Mouse (Mus musculus) G1E (cell line): Measurements from ENCODE around the gene Dlgap1. TPM values are rescaled to one million over a fixed set of nuclear protein-coding genes. Genes with fewer than 3 reads are reported as not detected.

Experiments
- ATAC-seq: 2 replicates; pipeline ENCODE4 v1.8.0; 2016; ENCODE audit warnings: mild to moderate bottlenecking; ENCODE audit not compliant: insufficient number of reproducible peaks, poor library complexity, low FRiP score, severe bottlenecking; ENCODE audit errors: extremely low read depth
- DNase-seq: peaks from one replicate; pipeline ENCODE4 v3.0.0; 2012; ENCODE audit warnings: low spot score
- H3K27me3 ChIP-seq: 2 replicates; pipeline ENCODE4 v1.6.1; 2012; ENCODE audit warnings: mild to moderate bottlenecking, low read length, inconsistent platforms; ENCODE audit not compliant: insufficient read depth
- H3K36me3 ChIP-seq: replicated peaks from 2 replicates; pipeline ENCODE3; 2012; ENCODE audit warnings: mild to moderate bottlenecking, inconsistent platforms
- H3K4me1 ChIP-seq: 2 replicates; pipeline ENCODE4 v1.6.1; 2012; ENCODE audit warnings: low read depth, low read length, inconsistent platforms, mixed read lengths; ENCODE audit not compliant: insufficient read depth
- H3K4me3 ChIP-seq: 2 replicates; pipeline ENCODE4 v1.5.1; 2012; ENCODE audit warnings: low read depth, mild to moderate bottlenecking, inconsistent platforms, low read length, moderate library complexity, mixed read lengths
- H3K9me3 ChIP-seq: replicated peaks from 2 replicates; pipeline ENCODE4 v1.6.1; 2012; ENCODE audit warnings: inconsistent platforms
- CTCF ChIP-seq: IDR thresholded peaks from 2 replicates; pipeline ENCODE4 v1.5.1; 2012; ENCODE audit warnings: low read depth, low read length, inconsistent platforms, mixed read lengths
- GATA1 ChIP-seq: IDR thresholded peaks from 2 replicates; pipeline ENCODE4 v1.6.1; 2012; ENCODE audit warnings: borderline replicate concordance, low read length, inconsistent platforms, mixed read lengths
- GATA2 ChIP-seq: IDR thresholded peaks from 2 replicates; pipeline ENCODE4 v1.6.1; 2012; ENCODE audit warnings: low read depth, low read length, inconsistent platforms, borderline replicate concordance
- POLR2AphosphoS5 ChIP-seq: IDR thresholded peaks from 2 replicates; pipeline ENCODE4 v1.6.1; 2012; ENCODE audit warnings: low read depth, low read length, inconsistent platforms; ENCODE audit not compliant: insufficient replicate concordance
- TAL1 ChIP-seq: conservative IDR thresholded peaks from 2 replicates; pipeline ENCODE4 v1.6.1; 2012; ENCODE audit warnings: low read depth, low read length, inconsistent platforms, mixed read lengths
- polyA plus RNA-seq: library from polyadenylated mRNA; stranded (reverse); fragments of >175 nt; gene quantifications from 2 replicates; pipeline ENCODE4 v1.2.3, GENCODE M21; 2012
- total RNA-seq, 2 experiments: library from RNA; stranded (forward) in 1 of 2; stranded (reverse) in 1 of 2; fragments of 200-1000 nt in 1 of 2; fragments of >200 nt in 1 of 2; fragmentation: Nextera tagmentation in 1 of 2; gene quantifications; 2 replicates each; pipeline ENCODE4 v1.2.3; 2014 to 2017

Gene Dlgap1
- total and polyA plus RNA-seq, 3 experiments: 0.22 TPM; not detected in 2

DNA sequence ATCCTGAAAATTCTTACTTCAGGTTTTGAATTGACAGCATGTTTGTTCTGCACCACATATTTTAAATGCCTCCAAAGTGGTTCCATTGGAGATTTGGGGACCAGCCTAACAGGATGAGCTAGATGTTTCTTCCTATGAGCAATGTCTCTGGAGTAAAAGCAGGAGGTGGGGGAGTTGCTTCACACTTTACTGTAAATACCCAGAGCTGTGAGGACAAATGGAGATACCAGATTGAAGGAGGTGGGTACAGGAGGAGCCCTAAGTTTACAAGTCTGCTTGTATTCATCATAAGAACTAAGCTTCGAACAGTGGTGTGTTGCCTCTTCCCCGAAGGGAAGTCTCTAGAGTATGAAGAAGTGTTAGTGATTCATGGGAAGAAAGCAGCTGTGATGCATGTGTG is 201.0 kb downstream of the Dlgap1 start:
- DNase-seq (no peak), ATAC-seq (no peak)
- H3K27me3 ChIP-seq: no peaks in the 10 kb centered on the region
- no peaks in the 10 kb centered on the region for H3K4me1 ChIP-seq
- TF ChIP-seq GATA1 (no peak), TAL1 (no peak), CTCF (no peak), POLR2AphosphoS5 (no peak)
- no peaks in the 10 kb centered on the region for H3K36me3 ChIP-seq
- no peak overlapping the region for H3K4me3 ChIP-seq
- H3K9me3 ChIP-seq: peaks cover 18% of the 10 kb centered on the region

DNA sequence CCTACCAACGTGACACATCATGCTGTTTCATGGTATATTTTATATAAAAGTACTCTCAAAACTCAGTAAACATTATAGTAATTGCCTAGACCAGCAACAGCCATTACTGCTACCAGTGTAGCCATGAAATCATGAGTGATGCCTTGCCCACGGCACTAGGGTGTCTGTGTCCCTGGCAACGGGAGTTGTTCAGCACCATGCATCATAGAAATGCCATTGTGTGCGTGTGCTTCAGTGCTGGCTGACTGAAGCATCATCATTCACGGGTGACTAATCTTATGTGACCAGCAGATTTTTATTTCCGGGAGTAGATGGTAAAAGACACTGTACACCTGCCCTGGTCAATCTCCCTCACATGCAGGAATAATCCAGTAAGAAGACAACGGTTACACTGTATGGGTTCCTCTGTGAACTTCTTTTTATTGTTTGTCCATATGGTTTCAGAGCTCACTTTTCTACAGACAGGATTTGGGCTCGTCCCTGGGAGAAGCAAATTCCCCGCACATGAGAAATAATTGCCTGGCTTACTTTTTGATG is 203.7 kb downstream of the Dlgap1 start:
- no peak for TF ChIP-seq GATA1
- TF ChIP-seq TAL1: no peak
- no peak for TF ChIP-seq GATA2
- TF ChIP-seq CTCF: no peak
- no peak for TF ChIP-seq POLR2AphosphoS5
- H3K4me3 ChIP-seq: no peak overlapping the region
- DNase-seq (no peak), ATAC-seq (no peak)
- H3K27me3 ChIP-seq: no peaks in the 10 kb centered on the region
- no peaks in the 10 kb centered on the region for H3K4me1 ChIP-seq
- H3K36me3 ChIP-seq: no peaks in the 10 kb centered on the region
- H3K9me3 ChIP-seq: peaks cover 27% of the 10 kb centered on the region

DNA sequence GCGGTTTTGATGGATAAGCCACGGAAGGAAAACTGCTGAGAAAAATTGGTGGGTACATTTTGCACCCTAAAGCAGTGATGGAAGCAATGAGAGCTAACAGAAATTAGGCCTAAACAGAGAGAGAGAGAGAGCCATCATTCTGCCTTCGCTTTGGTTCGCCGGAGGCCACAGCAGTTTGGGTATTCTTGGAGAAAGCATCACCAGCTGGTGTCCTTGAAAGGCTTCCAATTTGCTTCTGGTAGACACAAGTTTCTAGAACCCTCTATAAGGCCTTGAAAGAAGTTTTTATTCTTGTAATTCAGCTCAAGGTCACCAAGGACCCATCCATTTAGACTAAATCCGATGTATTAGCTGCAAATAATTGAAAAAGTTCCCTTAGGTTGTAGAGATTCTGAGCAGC is 205.0 kb downstream of the Dlgap1 start:
- DNase-seq (no peak), ATAC-seq (no peak)
- no peak overlapping the region for H3K4me3 ChIP-seq
- no peak for TF ChIP-seq CTCF
- TF ChIP-seq TAL1: no peak
- no peaks in the 10 kb centered on the region for H3K27me3 ChIP-seq
- H3K4me1 ChIP-seq: no peaks in the 10 kb centered on the region
- H3K9me3 ChIP-seq: peaks cover 29% of the 10 kb centered on the region
- no peaks in the 10 kb centered on the region for H3K36me3 ChIP-seq

DNA sequence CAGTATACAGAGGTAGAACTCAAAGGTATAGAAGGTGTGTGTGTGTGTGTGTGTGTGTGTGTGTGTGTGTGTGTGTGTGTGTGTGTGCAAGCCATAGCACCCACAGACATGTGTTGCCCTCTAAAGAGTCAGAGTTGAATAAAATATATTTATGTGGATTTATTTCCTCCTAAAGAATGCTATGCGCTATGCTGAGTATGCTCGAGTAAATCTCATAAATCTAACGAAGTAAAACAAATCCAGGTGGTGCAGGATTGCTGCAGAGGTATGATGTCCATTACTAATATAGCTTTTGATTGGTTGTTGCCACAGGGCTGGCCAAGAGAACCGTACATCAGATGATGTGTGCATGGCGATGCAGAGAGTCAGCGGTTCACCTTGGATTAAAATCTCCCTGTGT is 222.4 kb downstream of the Dlgap1 start:
- H3K27me3 ChIP-seq: no peaks in the 10 kb centered on the region
- H3K4me1 ChIP-seq: no peaks in the 10 kb centered on the region
- DNase-seq: no peak
- no peak for ATAC-seq
- TF ChIP-seq POLR2AphosphoS5 (no peak), GATA2 (no peak), GATA1 (no peak), CTCF (no peak), TAL1 (no peak)
- H3K9me3 ChIP-seq: peaks cover 40% of the 10 kb centered on the region
- no peak overlapping the region for H3K4me3 ChIP-seq
- H3K36me3 ChIP-seq: no peaks in the 10 kb centered on the region

DNA sequence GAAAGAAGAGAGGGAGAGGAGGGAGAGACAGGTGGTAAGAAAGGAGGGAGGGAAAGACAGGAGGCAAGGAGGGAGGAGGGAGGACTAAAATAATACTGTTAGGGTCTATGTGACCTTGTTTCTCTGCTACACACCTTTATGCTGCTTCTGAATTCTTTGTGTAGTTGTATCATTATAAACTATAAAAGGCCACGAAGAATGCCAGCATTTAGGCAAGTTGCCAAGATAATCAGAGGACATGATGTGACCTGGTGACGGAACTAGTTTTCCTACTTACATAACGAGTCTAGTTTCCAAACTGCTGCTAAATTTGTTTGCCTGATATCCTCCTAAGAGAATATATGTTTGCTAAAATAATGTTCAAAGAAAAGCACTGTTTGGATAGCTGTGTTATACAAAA is 254.0 kb downstream of the Dlgap1 start:
- DNase-seq: no peak

GRCm38 (mm10) chr17:70247342-70247741 is 278.5 kb downstream of the Dlgap1 start:
- Histone ChIP-seq H3K36me3 (no peaks in the 10 kb centered on the region), H3K4me1 (no peaks in the 10 kb centered on the region), H3K27me3 (no peaks in the 10 kb centered on the region), H3K9me3 (0 out of 2 replicates have a peak, but pooled peaks cover 10% of the 10 kb centered on the region), H3K4me3 (no peak overlapping the region)
- ATAC-seq (no peak), DNase-seq (no peak)
- TF ChIP-seq TAL1 (no peak), CTCF (no peak), POLR2AphosphoS5 (no peak), GATA1 (no peak), GATA2 (no peak)

More for the DNA sequence above, 254.0 kb downstream of the Dlgap1 start:
- no peaks in the 10 kb centered on the region for H3K9me3 ChIP-seq
- no peak overlapping the region for H3K4me3 ChIP-seq
- no peaks in the 10 kb centered on the region for H3K36me3 ChIP-seq
- ATAC-seq: no peak
- no peaks in the 10 kb centered on the region for H3K4me1 ChIP-seq
- TF ChIP-seq GATA2 (no peak), POLR2AphosphoS5 (no peak), TAL1 (no peak), CTCF (no peak), GATA1 (no peak)
- no peaks in the 10 kb centered on the region for H3K27me3 ChIP-seq

GRCm38 (mm10) chr17:70248250-70248649 is 279.4 kb downstream of the Dlgap1 start:
- H3K4me1 ChIP-seq: no peaks in the 10 kb centered on the region
- H3K27me3 ChIP-seq: no peaks in the 10 kb centered on the region
- H3K4me3 ChIP-seq: no peak overlapping the region
- DNase-seq: no peak
- H3K36me3 ChIP-seq: no peaks in the 10 kb centered on the region
- 0 out of 2 replicates have a peak, but pooled peaks cover 12% of the 10 kb centered on the region for H3K9me3 ChIP-seq
- no peak for ATAC-seq
- TF ChIP-seq TAL1: no peak
